Mouse (Mus musculus): ENCODE results near the gene Ccno.
"Not testable (repeated sequence)": the region's sequence is repeated elsewhere in the genome, so short reads cannot be mapped to it uniquely, and the experiment has no call there.

Gene Ccno

DNA sequence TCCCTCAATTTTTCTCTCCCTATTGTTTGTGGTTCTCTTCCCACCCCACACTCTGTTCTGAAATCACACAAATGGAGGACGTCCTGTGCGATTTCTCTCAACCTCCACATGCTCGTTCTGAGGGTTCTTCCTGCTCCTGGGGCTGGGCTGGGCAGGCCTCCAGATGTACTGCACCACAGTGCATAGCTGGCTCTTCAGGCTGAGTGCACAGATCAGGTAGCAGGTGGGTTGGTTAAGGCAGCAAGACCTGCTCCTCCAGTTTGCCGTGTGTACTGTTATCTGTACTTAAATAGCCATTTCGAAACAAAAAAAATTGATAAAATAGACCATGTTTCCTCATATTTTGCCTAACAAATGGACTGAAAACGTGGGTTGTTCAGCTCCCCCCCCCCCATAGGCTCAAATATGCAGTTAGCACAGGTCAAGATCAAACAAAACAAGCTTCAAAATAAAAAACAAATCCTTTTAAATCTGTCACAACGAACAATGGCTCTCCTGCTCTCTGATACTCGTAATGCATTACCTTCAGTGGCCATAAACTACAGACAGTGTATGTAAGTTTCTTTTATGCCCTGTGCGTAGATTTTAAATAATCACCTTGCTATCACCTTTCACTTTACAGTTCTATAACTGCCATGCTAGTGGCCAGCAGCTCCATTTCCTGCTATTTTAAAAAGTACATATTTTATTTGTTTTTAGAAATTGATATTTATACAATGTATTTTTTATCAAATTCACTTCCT, 13.1 kb downstream of the Ccno start:
- no peak for DNase-seq (ENCODE audit: low read depth)

GRCm38 (mm10) chr13:113012683-113013082, 25.1 kb downstream of the Ccno start:
- DNase-seq (ENCODE audit: low read depth) = no peak

- DNase-seq (ENCODE audit: low read depth) = not testable (repeated sequence)
These were observed 25.8 kb downstream of the Ccno start for GRCm38 (mm10) chr13:113013174-113013953.

- no peak for DNase-seq (ENCODE audit: low read depth)
These were observed 33.9 kb downstream of the Ccno start for GRCm38 (mm10) chr13:113021521-113021920.

DNA sequence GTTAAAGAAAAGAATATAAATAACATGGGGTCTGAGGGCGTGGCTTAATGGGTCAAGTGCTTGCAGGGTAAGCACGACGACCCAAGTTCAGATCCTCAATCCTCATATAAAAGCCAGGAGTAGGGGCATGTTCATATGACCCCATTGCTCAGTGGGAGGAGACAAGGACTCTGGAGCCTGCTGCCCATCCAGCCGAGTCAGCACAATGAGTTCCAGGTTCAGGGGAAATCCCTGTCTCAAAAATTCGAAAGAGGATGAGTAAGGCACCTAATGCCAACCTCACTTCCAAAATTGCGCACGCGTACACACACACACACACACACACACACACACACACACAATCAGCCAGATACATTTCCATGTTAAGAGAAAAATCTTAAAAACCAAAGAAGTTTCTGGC, 34.9 kb downstream of the Ccno start:
- DNase-seq (ENCODE audit: low read depth) = no peak

- no peak for DNase-seq (ENCODE audit: low read depth)
These were observed 35.9 kb downstream of the Ccno start for GRCm38 (mm10) chr13:113023274-113024143.

DNA sequence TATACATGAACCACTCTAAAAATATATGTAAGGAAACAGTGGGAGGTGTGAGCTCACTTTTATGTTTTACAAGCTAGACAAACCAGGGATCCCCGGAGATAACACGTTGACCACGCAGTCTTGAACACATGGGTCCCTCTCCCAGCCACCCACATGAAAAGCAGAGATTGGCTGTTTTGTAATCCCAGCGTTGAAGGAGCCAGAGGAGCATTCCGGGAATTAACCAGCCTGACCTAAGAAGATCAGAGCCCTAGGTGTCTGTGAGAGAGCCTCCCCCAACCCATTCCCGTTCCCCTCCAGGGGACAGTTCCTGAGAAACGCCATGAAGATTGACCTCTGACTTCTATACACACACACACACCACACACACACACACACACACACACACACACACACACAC, 43.7 kb downstream of the Ccno start:
- DNase-seq (ENCODE audit: low read depth) = no peak

- no peak for DNase-seq (ENCODE audit: low read depth)
These were observed 44.4 kb downstream of the Ccno start for GRCm38 (mm10) chr13:113031792-113032571.

DNA sequence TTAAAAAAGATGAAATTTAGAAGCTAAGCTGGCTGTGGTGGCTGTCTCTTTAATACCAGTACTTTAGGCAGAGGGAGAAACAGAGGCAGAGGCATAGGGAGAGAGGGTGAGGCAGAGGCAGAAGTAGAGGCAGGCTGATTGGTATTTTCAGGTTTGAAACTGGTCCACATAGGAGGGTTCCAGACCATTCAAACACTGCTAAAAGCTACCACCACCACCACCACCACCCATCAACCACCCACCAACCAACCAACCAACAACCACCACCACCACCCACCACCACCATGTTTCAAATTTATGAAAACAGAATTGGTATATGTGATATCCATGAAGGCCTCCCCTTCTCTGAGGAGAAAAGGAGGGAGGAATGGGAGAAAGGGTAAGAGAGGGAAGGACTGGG, 45.2 kb downstream of the Ccno start:
- no peak for DNase-seq (ENCODE audit: low read depth)

GRCm38 (mm10) chr13:113034271-113034886, 46.8 kb downstream of the Ccno start:
- DNase-seq (ENCODE audit: low read depth) = no peak

- no peak for DNase-seq (ENCODE audit: low read depth)
These were observed 47.4 kb downstream of the Ccno start, which contains the start of gene Cdc20b for GRCm38 (mm10) chr13:113034950-113035421. Gene Cdc20b, plus strand, starts transcription at chr13:113035111.

GRCm38 (mm10) chr13:113035852-113036251, 48.2 kb downstream of the Ccno start:
- peak; percentile 93 for DNase-seq (ENCODE audit: low read depth)

Data from NIH3T3 (cell line).